Mouse (Mus musculus) hindbrain, postnatal 0 days (tissue): ENCODE measurements around the gene 1810009A15Rik. TPM values are rescaled to one million over a fixed set of nuclear protein-coding genes. Genes with fewer than 3 reads are reported as not detected.

Experiments used
- ATAC-seq: fragments of 200-750 bp; cut with Nextera tagmentation; 2 replicates; pipeline ENCODE4 v1.8.0; 2017; ENCODE audit warnings: mild to moderate bottlenecking, moderate TSS enrichment, moderate library complexity
- DNase-seq: peaks from one replicate; pipeline ENCODE4 v3.0.0-alpha.2; 2015; ENCODE audit warnings: low spot score
- H3K27ac ChIP-seq: fragments of 300-500 bp; sonication (generic); 2 replicates; pipeline ENCODE4 v1.5.1; 2014; ENCODE audit warnings: mild to moderate bottlenecking
- H3K27me3 ChIP-seq: fragments of 300-500 bp; sonication (generic); 2 replicates; pipeline ENCODE4 v1.6.1; 2014; ENCODE audit warnings: low read length, mixed read lengths; ENCODE audit not compliant: insufficient read depth
- H3K36me3 ChIP-seq: fragments of 300-500 bp; sonication (generic); 2 replicates; pipeline ENCODE4 v1.6.1; 2014; ENCODE audit warnings: low read length, mixed read lengths; ENCODE audit not compliant: insufficient read depth
- H3K4me1 ChIP-seq: fragments of 300-500 bp; sonication (generic); 2 replicates; pipeline ENCODE4 v1.6.1; 2014; ENCODE audit warnings: antibody characterized with exemption, low read length, mixed read lengths; ENCODE audit not compliant: insufficient read depth
- H3K4me2 ChIP-seq: fragments of 300-500 bp; sonication (generic); 2 replicates; pipeline ENCODE4 v1.6.1; 2014; ENCODE audit warnings: low read depth, mild to moderate bottlenecking, low read length, moderate library complexity, mixed read lengths
- H3K4me3 ChIP-seq: fragments of 300-500 bp; sonication (generic); 2 replicates; pipeline ENCODE4 v1.5.1; 2014; ENCODE audit warnings: low read length
- H3K9ac ChIP-seq: fragments of 300-500 bp; sonication (generic); replicated peaks from 2 replicates; pipeline ENCODE4 v1.6.1; 2014; ENCODE audit warnings: mild to moderate bottlenecking, low read length, moderate library complexity, mixed read lengths
- H3K9me3 ChIP-seq: fragments of 300-500 bp; sonication (generic); 2 replicates; pipeline ENCODE4 v1.6.1; 2016; ENCODE audit warnings: low read length, mixed read lengths
- CTCF ChIP-seq: IDR thresholded peaks from 2 replicates; pipeline ENCODE4 v1.5.1; 2016; ENCODE audit warnings: antibody characterized with exemption, control low read depth, low read depth
- WGBS: fragments of 180-500 bp; shearing (Covaris S2); extraction: QIAGEN DNeasy Blood & Tissue Kit; methylation state at CpG from one replicate; pipeline ENCODE4 v1.1.7; 2014; 5-methylcytosine and 5-hydroxymethylcytosine counted together
- polyA plus RNA-seq: library from polyadenylated mRNA; unstranded; fragments of >200 nt; fragmentation: Nextera tagmentation; extraction: Ambion mirVana; gene quantifications from 2 replicates; pipeline ENCODE4 v1.2.1, GENCODE M21; 2015
- total RNA-seq: library from RNA; depleted of rRNA; stranded (reverse); fragments of >200 nt; gene quantifications from 2 replicates; pipeline ENCODE4 v1.2.3, GENCODE M21; 2014; rRNA removed

Gene 1810009A15Rik
- total RNA-seq (13.6 and 29.8 TPM in 2 replicates), polyA plus RNA-seq (37.7 and 38.6 TPM in 2 replicates)

- peak; percentile 97 for ATAC-seq
- WGBS = under 1% methylated on average over 58 of the region's 58 CpGs
Measured at GRCm38 (mm10) chr19:8888511-8889385, at the start of gene 1810009A15Rik, which contains the start of gene Gm49416. Gene 1810009A15Rik (plus strand): TSS chr19:8888853. Gene Gm49416 (plus strand): TSS chr19:8888926.

GRCm38 (mm10) chr19:8839103-8839907 is 49.3 kb upstream of the 1810009A15Rik start, which contains the start of gene Gng3:
Gene Gng3 (minus strand): TSS chr19:8839194.
- H3K9ac ChIP-seq = peak within 1 kb of the TSS; percentile 73
- no peaks in the 10 kb centered on the region for H3K9me3 ChIP-seq
- peak within 1 kb of the TSS; percentile 97 for H3K27ac ChIP-seq
- peak within 1 kb of the TSS; percentile 51 for H3K4me3 ChIP-seq
- peak; percentile 12; the same call in 1 of the 2 replicates for TF ChIP-seq CTCF
- no peaks in the 10 kb centered on the region for H3K27me3 ChIP-seq
- peaks cover 8% of the 10 kb centered on the region for H3K4me1 ChIP-seq
- DNase-seq = peak; percentile 92
- H3K4me2 ChIP-seq = peak within 1 kb of the TSS; percentile 91
- WGBS = 30% methylated on average over 11 of the region's 11 CpGs
- H3K36me3 ChIP-seq = peaks cover 10% of the 10 kb centered on the region; the same call in 1 of the 2 replicates
- peak; percentile 87 for ATAC-seq

More at GRCm38 (mm10) chr19:8888511-8889385, at the start of gene 1810009A15Rik, which contains the start of gene Gm49416:
- H3K9me3 ChIP-seq = no peaks in the 10 kb centered on the region
- H3K4me3 ChIP-seq = peak within 1 kb of the TSS; percentile 43
- H3K27ac ChIP-seq = peak within 1 kb of the TSS; percentile 71
- no peaks in the 10 kb centered on the region for H3K27me3 ChIP-seq
- TF ChIP-seq CTCF = peak; percentile 5; the same call in 1 of the 2 replicates
- H3K4me1 ChIP-seq = peaks cover 9% of the 10 kb centered on the region; the same call in 1 of the 2 replicates
- H3K9ac ChIP-seq = peak within 1 kb of the TSS; percentile 57
- no peaks in the 10 kb centered on the region for H3K36me3 ChIP-seq
- H3K4me2 ChIP-seq = peak within 1 kb of the TSS; percentile 90
- peak; percentile 98 for DNase-seq

GRCm38 (mm10) chr19:8839908-8840791 is 48.5 kb upstream of the 1810009A15Rik start:
- WGBS = 12% methylated on average over 29 of the region's 29 CpGs
- ATAC-seq (peak; percentile 28), DNase-seq (peak; percentile 76)
- Histone ChIP-seq H3K4me3 (peak overlapping the region; percentile 51), H3K27me3 (no peaks in the 10 kb centered on the region), H3K9ac (peak overlapping the region; percentile 73), H3K4me1 (peaks cover 8% of the 10 kb centered on the region), H3K36me3 (peaks cover 3% of the 10 kb centered on the region; the same call in 1 of the 2 replicates), H3K9me3 (no peaks in the 10 kb centered on the region), H3K4me2 (peak overlapping the region; percentile 91), H3K27ac (peak overlapping the region; percentile 97)
- no peak for TF ChIP-seq CTCF

GRCm38 (mm10) chr19:8841012-8841411 is 47.6 kb upstream of the 1810009A15Rik start:
- H3K4me3 ChIP-seq = peak overlapping the region; percentile 51
- 86% methylated on average over 7 of the region's 7 CpGs for WGBS
- H3K9ac ChIP-seq = peak overlapping the region; percentile 73
- H3K9me3 ChIP-seq = no peaks in the 10 kb centered on the region
- peaks cover 8% of the 10 kb centered on the region for H3K4me1 ChIP-seq
- H3K36me3 ChIP-seq = peaks cover 8% of the 10 kb centered on the region; the same call in 1 of the 2 replicates
- H3K27me3 ChIP-seq = no peaks in the 10 kb centered on the region
- peak overlapping the region; percentile 97; the same call in 1 of the 2 replicates for H3K27ac ChIP-seq
- no peak for TF ChIP-seq CTCF
- DNase-seq (no peak), ATAC-seq (no peak)
- peak overlapping the region; percentile 91 for H3K4me2 ChIP-seq

DNA sequence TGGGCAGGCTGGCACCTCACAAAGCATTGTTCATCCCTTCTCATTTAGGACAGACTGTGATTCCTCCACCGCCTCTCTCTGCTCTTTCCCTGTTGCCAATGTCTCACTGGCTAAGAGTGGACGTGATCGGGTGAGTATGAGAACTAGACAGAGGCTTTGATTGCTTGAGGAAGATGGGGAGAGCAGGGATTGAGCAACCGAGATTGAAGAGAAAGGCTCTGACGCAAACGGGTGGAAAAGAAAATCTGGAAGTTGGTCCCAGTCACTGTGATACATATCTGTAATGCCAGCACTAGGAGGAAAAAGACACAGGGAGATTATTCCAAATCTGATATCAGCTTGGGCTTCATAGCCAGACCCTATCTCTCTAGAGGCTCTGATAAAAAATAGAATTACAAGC is 45.7 kb upstream of the 1810009A15Rik start:
- DNase-seq (no peak), ATAC-seq (no peak)
- H3K27me3 ChIP-seq = no peaks in the 10 kb centered on the region
- H3K4me3 ChIP-seq = no peak overlapping the region
- peaks cover 26% of the 10 kb centered on the region for H3K36me3 ChIP-seq
- H3K4me1 ChIP-seq = peaks cover 8% of the 10 kb centered on the region
- no peaks in the 10 kb centered on the region for H3K9me3 ChIP-seq
- H3K4me2 ChIP-seq = no peak overlapping the region
- WGBS = 87% methylated on average over 6 of the region's 6 CpGs
- no peak overlapping the region for H3K9ac ChIP-seq
- no peak for TF ChIP-seq CTCF
- H3K27ac ChIP-seq = no peak overlapping the region
